Mouse (Mus musculus): ENCODE measurements around the gene 4930470P17Rik. TPM values are rescaled to one million over a fixed set of nuclear protein-coding genes. Genes with fewer than 3 reads are reported as not detected.

Gene 4930470P17Rik
- not detected in 2 replicates for polyA plus RNA-seq (2011; ENCODE audit: insufficient read depth, insufficient read length, low read depth, missing spikeins)

DNA sequence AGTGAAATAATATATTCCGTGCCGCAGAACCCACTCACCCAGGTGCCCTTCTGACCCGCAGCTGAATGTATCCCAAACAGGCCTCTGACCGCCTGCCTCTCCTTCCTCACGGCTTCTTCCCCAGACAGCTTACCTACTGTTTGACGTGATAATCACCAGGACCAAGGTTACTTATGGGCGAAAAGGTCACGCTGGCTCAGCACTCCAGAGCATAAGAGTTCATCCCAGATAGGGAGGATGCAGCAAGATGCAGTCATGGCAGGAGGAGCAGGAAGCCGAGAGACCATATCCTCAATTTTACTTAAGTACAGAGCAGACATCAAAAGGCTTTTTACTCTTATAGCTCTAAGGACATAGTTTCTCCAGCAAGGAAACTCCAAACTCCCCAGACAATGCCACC lies at the start of gene 4930470P17Rik:
TSS of gene 4930470P17Rik (minus strand) at position 101 of the 400 bp plus-strand sequence.
- no peaks in the 10 kb centered on the region for H3K36me3 ChIP-seq (ENCODE audit: control insufficient read depth, insufficient read depth, low read length, poor library complexity, severe bottlenecking)
- TF ChIP-seq CTCF (IDR thresholded peaks at IDR 0.05; ENCODE audit: low read depth, low read length) = no peak
- no peak within 1 kb of the TSS for H3K4me3 ChIP-seq (ENCODE audit: low read depth, low read length)
- no peak within 1 kb of the TSS for H3K27ac ChIP-seq (ENCODE audit: insufficient read depth, low read length)
- H3K4me1 ChIP-seq (ENCODE audit: control insufficient read depth, insufficient read depth, low read length) = no peaks in the 10 kb centered on the region
- H3K27me3 ChIP-seq (ENCODE audit: control insufficient read depth, insufficient read depth, low read length, poor library complexity, severe bottlenecking) = no peaks in the 10 kb centered on the region; the same call in 1 of the 2 replicates
- H3K9ac ChIP-seq (ENCODE audit: low read depth, poor library complexity, severe bottlenecking) = no peak within 1 kb of the TSS
- no peaks in the 10 kb centered on the region for H3K9me3 ChIP-seq (replicated peaks; ENCODE audit: control insufficient read depth, insufficient read depth, low read length, poor library complexity, severe bottlenecking)

DNA sequence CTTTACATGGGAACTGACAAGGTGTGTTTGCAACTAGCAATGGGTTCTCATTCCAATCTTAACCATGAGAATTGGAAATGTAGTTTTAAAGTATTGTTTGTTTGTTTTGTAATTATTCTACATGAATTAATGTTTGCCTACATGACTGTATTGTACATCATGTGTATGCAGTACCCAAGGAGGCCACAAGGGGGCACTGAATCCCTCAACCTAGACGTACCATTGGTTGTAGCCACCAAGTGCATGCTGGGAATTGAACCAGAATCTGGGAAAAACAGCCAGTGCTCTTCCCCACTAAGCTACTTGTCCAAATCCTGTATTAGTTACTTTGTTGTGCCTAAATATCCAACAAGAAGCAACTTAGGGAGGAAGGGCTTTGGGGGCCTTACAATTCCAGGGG lies 49.7 kb upstream of the 4930470P17Rik start:
- Histone ChIP-seq H3K9ac (ENCODE audit: low read depth, poor library complexity, severe bottlenecking) (no peak overlapping the region), H3K36me3 (ENCODE audit: control insufficient read depth, insufficient read depth, low read length, poor library complexity, severe bottlenecking) (no peaks in the 10 kb centered on the region), H3K27ac (ENCODE audit: insufficient read depth, low read length) (no peak overlapping the region), H3K4me3 (ENCODE audit: low read depth, low read length) (no peak overlapping the region), H3K4me1 (ENCODE audit: control insufficient read depth, insufficient read depth, low read length) (no peaks in the 10 kb centered on the region), H3K27me3 (ENCODE audit: control insufficient read depth, insufficient read depth, low read length, poor library complexity, severe bottlenecking) (no peaks in the 10 kb centered on the region), H3K9me3 (replicated peaks; ENCODE audit: control insufficient read depth, insufficient read depth, low read length, poor library complexity, severe bottlenecking) (peaks cover 3% of the 10 kb centered on the region; the same call in 1 of the 2 replicates)
- no peak for TF ChIP-seq CTCF (IDR thresholded peaks at IDR 0.05; ENCODE audit: low read depth, low read length)
- no peak for TF ChIP-seq EP300 (IDR thresholded peaks at IDR 0.05; ENCODE audit: insufficient read depth, low read depth, low read length)
- no peak for TF ChIP-seq POLR2A (IDR thresholded peaks at IDR 0.05; ENCODE audit: insufficient read depth, low read length)

DNA sequence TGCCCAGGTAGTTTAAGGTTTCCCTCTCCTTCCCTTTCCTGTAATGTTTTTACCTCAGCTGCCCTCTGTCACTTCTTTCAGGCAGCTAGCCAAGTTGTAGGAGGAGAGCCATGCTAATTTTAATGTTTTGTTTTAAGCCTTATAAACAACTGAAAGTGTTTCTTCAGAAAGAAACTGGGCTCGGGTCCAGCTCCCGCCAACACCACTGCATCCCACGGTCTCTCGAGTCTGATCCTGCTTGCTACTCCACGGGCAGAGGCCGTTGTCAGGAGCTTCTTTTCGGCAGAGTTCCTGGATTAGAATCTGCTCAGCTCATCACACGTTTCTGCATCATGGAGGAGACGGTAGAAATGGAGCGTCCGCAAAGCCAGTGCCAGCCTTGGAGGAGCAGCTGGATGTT lies 46.7 kb upstream of the 4930470P17Rik start:
- H3K36me3 ChIP-seq (ENCODE audit: control insufficient read depth, insufficient read depth, low read length, poor library complexity, severe bottlenecking) = no peaks in the 10 kb centered on the region
- no peaks in the 10 kb centered on the region; the same call in 1 of the 2 replicates for H3K27me3 ChIP-seq (ENCODE audit: control insufficient read depth, insufficient read depth, low read length, poor library complexity, severe bottlenecking)
- TF ChIP-seq CTCF (IDR thresholded peaks at IDR 0.05; ENCODE audit: low read depth, low read length) (no peak), POLR2A (IDR thresholded peaks at IDR 0.05; ENCODE audit: insufficient read depth, low read length) (no peak), EP300 (IDR thresholded peaks at IDR 0.05; ENCODE audit: insufficient read depth, low read depth, low read length) (no peak)
- no peaks in the 10 kb centered on the region for H3K4me1 ChIP-seq (ENCODE audit: control insufficient read depth, insufficient read depth, low read length)
- H3K27ac ChIP-seq (ENCODE audit: insufficient read depth, low read length) = no peak overlapping the region
- H3K9ac ChIP-seq (ENCODE audit: low read depth, poor library complexity, severe bottlenecking) = no peak overlapping the region
- no peak overlapping the region for H3K4me3 ChIP-seq (ENCODE audit: low read depth, low read length)
- peaks cover 3% of the 10 kb centered on the region; the same call in 1 of the 2 replicates for H3K9me3 ChIP-seq (replicated peaks; ENCODE audit: control insufficient read depth, insufficient read depth, low read length, poor library complexity, severe bottlenecking)

DNA sequence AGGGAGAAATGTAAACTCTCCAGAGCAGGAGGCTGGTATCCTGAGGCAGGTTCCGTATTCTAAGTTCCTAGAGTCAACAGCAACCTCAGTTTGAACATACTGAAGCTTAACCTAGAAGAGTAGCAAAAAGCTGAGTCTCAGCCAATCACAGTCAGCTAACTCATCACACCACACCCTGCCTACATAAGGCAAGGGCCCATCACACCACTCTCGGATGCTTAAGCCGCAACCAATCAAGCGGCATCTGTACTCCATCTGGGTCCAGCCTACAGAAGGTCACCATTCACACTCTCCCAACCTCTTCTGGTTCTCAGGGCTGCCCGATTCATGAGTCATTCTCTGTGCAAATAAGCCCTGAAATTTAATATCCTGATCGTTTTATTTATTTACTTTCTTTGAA lies 44.4 kb upstream of the 4930470P17Rik start:
- Histone ChIP-seq H3K27me3 (ENCODE audit: control insufficient read depth, insufficient read depth, low read length, poor library complexity, severe bottlenecking) (no peaks in the 10 kb centered on the region; the same call in 1 of the 2 replicates), H3K4me3 (ENCODE audit: low read depth, low read length) (no peak overlapping the region), H3K36me3 (ENCODE audit: control insufficient read depth, insufficient read depth, low read length, poor library complexity, severe bottlenecking) (no peaks in the 10 kb centered on the region), H3K9me3 (replicated peaks; ENCODE audit: control insufficient read depth, insufficient read depth, low read length, poor library complexity, severe bottlenecking) (peaks cover 1% of the 10 kb centered on the region; the same call in 1 of the 2 replicates), H3K4me1 (ENCODE audit: control insufficient read depth, insufficient read depth, low read length) (no peaks in the 10 kb centered on the region), H3K9ac (ENCODE audit: low read depth, poor library complexity, severe bottlenecking) (no peak overlapping the region), H3K27ac (ENCODE audit: insufficient read depth, low read length) (no peak overlapping the region)
- no peak for TF ChIP-seq CTCF (IDR thresholded peaks at IDR 0.05; ENCODE audit: low read depth, low read length)
- TF ChIP-seq POLR2A (IDR thresholded peaks at IDR 0.05; ENCODE audit: insufficient read depth, low read length) = no peak
- no peak for TF ChIP-seq EP300 (IDR thresholded peaks at IDR 0.05; ENCODE audit: insufficient read depth, low read depth, low read length)

DNA sequence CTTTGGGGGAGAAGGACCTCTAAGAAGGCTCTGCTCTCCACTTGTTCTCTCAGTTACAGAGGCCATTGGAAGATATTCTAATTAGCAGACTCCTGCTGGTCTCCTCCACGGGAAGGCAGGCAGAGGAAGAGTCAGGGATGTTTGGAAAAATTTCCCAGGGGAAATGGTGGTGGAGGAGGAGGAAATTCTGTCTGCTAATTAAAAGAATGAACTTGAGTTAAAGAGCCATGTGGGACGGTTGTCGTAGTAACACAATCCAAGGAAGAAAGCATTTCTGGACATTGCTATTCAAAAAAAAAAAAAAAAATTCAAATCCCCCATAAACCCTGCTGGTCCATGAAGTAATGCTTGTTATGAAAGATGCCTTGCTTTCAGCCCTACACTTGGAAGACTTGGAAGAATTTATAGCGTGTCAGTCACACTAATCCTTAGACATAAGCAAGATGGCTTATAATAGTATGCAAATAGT lies 40.6 kb upstream of the 4930470P17Rik start:
- H3K9ac ChIP-seq (ENCODE audit: low read depth, poor library complexity, severe bottlenecking) = no peak overlapping the region
- TF ChIP-seq EP300 (IDR thresholded peaks at IDR 0.05; ENCODE audit: insufficient read depth, low read depth, low read length) (no peak), POLR2A (IDR thresholded peaks at IDR 0.05; ENCODE audit: insufficient read depth, low read length) (no peak), CTCF (IDR thresholded peaks at IDR 0.05; ENCODE audit: low read depth, low read length) (no peak)
- no peak overlapping the region for H3K27ac ChIP-seq (ENCODE audit: insufficient read depth, low read length)
- no peaks in the 10 kb centered on the region for H3K36me3 ChIP-seq (ENCODE audit: control insufficient read depth, insufficient read depth, low read length, poor library complexity, severe bottlenecking)
- H3K9me3 ChIP-seq (replicated peaks; ENCODE audit: control insufficient read depth, insufficient read depth, low read length, poor library complexity, severe bottlenecking) = no peaks in the 10 kb centered on the region
- H3K4me1 ChIP-seq (ENCODE audit: control insufficient read depth, insufficient read depth, low read length) = no peaks in the 10 kb centered on the region
- H3K27me3 ChIP-seq (ENCODE audit: control insufficient read depth, insufficient read depth, low read length, poor library complexity, severe bottlenecking) = no peaks in the 10 kb centered on the region; the same call in 1 of the 2 replicates
- H3K4me3 ChIP-seq (ENCODE audit: low read depth, low read length) = no peak overlapping the region

DNA sequence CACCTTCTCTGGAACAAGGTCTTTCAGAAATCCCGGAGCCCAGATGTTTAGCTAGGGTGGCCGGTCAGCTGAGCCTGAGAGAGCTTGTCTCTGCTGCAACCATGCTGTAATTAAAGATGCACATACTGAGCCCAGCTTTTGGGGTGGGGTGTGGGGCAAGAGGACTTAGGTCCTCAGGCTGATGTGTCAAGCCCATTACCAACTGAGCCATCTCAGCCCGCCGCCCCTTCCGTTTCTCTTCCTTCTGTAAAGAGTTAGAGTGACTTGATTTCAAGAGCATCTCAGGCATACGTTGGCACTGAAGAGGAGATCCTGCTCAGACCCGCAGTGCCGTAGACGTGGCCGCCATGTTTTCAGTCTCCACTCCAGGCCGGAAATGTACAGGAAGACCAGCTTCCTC lies 38.5 kb upstream of the 4930470P17Rik start:
- no peaks in the 10 kb centered on the region for H3K27me3 ChIP-seq (ENCODE audit: control insufficient read depth, insufficient read depth, low read length, poor library complexity, severe bottlenecking)
- no peaks in the 10 kb centered on the region for H3K36me3 ChIP-seq (ENCODE audit: control insufficient read depth, insufficient read depth, low read length, poor library complexity, severe bottlenecking)
- no peaks in the 10 kb centered on the region for H3K4me1 ChIP-seq (ENCODE audit: control insufficient read depth, insufficient read depth, low read length)
- H3K27ac ChIP-seq (ENCODE audit: insufficient read depth, low read length) = no peak overlapping the region
- TF ChIP-seq POLR2A (IDR thresholded peaks at IDR 0.05; ENCODE audit: insufficient read depth, low read length) (no peak), EP300 (IDR thresholded peaks at IDR 0.05; ENCODE audit: insufficient read depth, low read depth, low read length) (no peak), CTCF (IDR thresholded peaks at IDR 0.05; ENCODE audit: low read depth, low read length) (no peak)
- H3K4me3 ChIP-seq (ENCODE audit: low read depth, low read length) = no peak overlapping the region
- no peak overlapping the region for H3K9ac ChIP-seq (ENCODE audit: low read depth, poor library complexity, severe bottlenecking)
- no peaks in the 10 kb centered on the region for H3K9me3 ChIP-seq (replicated peaks; ENCODE audit: control insufficient read depth, insufficient read depth, low read length, poor library complexity, severe bottlenecking)

Data from ES-Bruce4 (cell line).